Mouse (Mus musculus) c-Kit-positive CD71-positive TER-119-negative erythroid progenitor cells, embryonic 14.5 days (primary cell): ENCODE results near the gene Polr1e.
A peak's percentile ranks its signal among the peaks of the same experiment; 100 is the strongest.
"Not testable (repeated sequence)": the region's sequence is repeated elsewhere in the genome, so short reads cannot be mapped to it uniquely, and the experiment has no call there.

Experiments
- DNase-seq: peaks from one replicate; pipeline ENCODE4 v3.0.0-alpha.2; 2013; ENCODE audit warnings: low read depth

Polr1e gene

GRCm38 (mm10) chr4:45054862-45055261 lies 36.5 kb downstream of the Polr1e start:
- DNase-seq = no peak

- DNase-seq = no peak
These were observed 37.1 kb downstream of the Polr1e start for GRCm38 (mm10) chr4:45055451-45055850.

- DNase-seq = not testable (repeated sequence)
These were observed 45.5 kb downstream of the Polr1e start for GRCm38 (mm10) chr4:45063836-45064235.

GRCm38 (mm10) chr4:45064577-45064976 lies 46.2 kb downstream of the Polr1e start:
- DNase-seq = no peak

- no peak for DNase-seq
These were observed 47.8 kb downstream of the Polr1e start for GRCm38 (mm10) chr4:45066036-45066730.

GRCm38 (mm10) chr4:45067742-45068141 lies 49.4 kb downstream of the Polr1e start:
- DNase-seq = no peak

- DNase-seq = no peak
These were observed 54.0 kb downstream of the Polr1e start for GRCm38 (mm10) chr4:45072261-45072973.

- peak; percentile 64 for DNase-seq
These were observed 55.2 kb downstream of the Polr1e start for GRCm38 (mm10) chr4:45073544-45073943.

GRCm38 (mm10) chr4:45081041-45081440 lies 62.7 kb downstream of the Polr1e start:
- not testable (repeated sequence) for DNase-seq

GRCm38 (mm10) chr4:45082951-45083350 lies 64.6 kb downstream of the Polr1e start:
- DNase-seq = no peak

GRCm38 (mm10) chr4:45083487-45083886 lies 65.1 kb downstream of the Polr1e start:
- DNase-seq = no peak

- DNase-seq = peak; percentile 85
These were observed 65.9 kb downstream of the Polr1e start, which contains the start of gene Fbxo10 for GRCm38 (mm10) chr4:45084021-45084894. Fbxo10 (minus strand) TSS chr4:45084604.

- no peak for DNase-seq
These were observed 66.5 kb downstream of the Polr1e start for GRCm38 (mm10) chr4:45084895-45085290.
